Mouse (Mus musculus): ENCODE measurements at regions not wholly inside any gene's neighbourhood (a gene's known extent, or its start where the extent isn't known, plus 50 kb on each side); places are given as distances from the start of the nearest gene placed in this dataset.

GRCm38 (mm10) chr1:105093012-105093411, 263.5 kb downstream of the Rnf152 start:
- TF ChIP-seq CTCF (IDR thresholded peaks at IDR 0.05; ENCODE audit: control insufficient read depth, insufficient read depth, insufficient read length) (no peak), USF1 (IDR thresholded peaks at IDR 0.05; ENCODE audit: low read depth) (no peak), CEBPB (IDR thresholded peaks at IDR 0.05; ENCODE audit: low read depth) (no peak), MYOD1 (IDR thresholded peaks at IDR 0.05; ENCODE audit: control insufficient read depth, insufficient read length, low read depth) (no peak), MYOG (IDR thresholded peaks at IDR 0.05; ENCODE audit: control insufficient read depth, extremely low read depth, insufficient read length) (no peak), MAX (IDR thresholded peaks at IDR 0.05) (no peak), FOSL1 (IDR thresholded peaks at IDR 0.05; ENCODE audit: insufficient read depth, low read length, poor library complexity, severe bottlenecking) (no peak)
